Mouse (Mus musculus): ENCODE measurements around the gene Prkra. TPM values are rescaled to one million over a fixed set of nuclear protein-coding genes. Genes with fewer than 3 reads are reported as not detected.
A peak's percentile ranks its signal among the peaks of the same experiment; 100 is the strongest.
"Not testable (repeated sequence)": the region's sequence is repeated elsewhere in the genome, so short reads cannot be mapped to it uniquely, and the experiment has no call there.

The Prkra gene
- polyA plus RNA-seq, 1 experiment: 33.1 TPM

- Histone ChIP-seq H3K4me3 (replicated peaks; ENCODE audit: insufficient read depth, low read depth, low read length) (no peak overlapping the region), H3K4me1 (ENCODE audit: control insufficient read depth, insufficient read depth, low read length) (no peaks in the 10 kb centered on the region), H3K27me3 (ENCODE audit: control insufficient read depth, insufficient read depth, low read length) (no peaks in the 10 kb centered on the region), H3K27ac (ENCODE audit: insufficient read depth, low read length) (no peak overlapping the region)
- no peak for DNase-seq
- WGBS: 81% methylated on average over 5 of the region's 5 CpGs
- TF ChIP-seq POLR2A (IDR thresholded peaks at IDR 0.05; ENCODE audit: borderline replicate concordance, insufficient read depth, low read length) (no peak), CTCF (IDR thresholded peaks at IDR 0.05; ENCODE audit: borderline replicate concordance, insufficient read depth, low read depth, low read length) (no peak)
Measured at GRCm38 (mm10) chr2:76654646-76655045, 6.8 kb upstream of the Prkra start.

GRCm38 (mm10) chr2:76653070-76653469 is 5.3 kb upstream of the Prkra start:
- 94% methylated on average over 4 of the region's 4 CpGs for WGBS
- TF ChIP-seq CTCF (IDR thresholded peaks at IDR 0.05; ENCODE audit: borderline replicate concordance, insufficient read depth, low read depth, low read length) (no peak), POLR2A (IDR thresholded peaks at IDR 0.05; ENCODE audit: borderline replicate concordance, insufficient read depth, low read length) (no peak)
- H3K4me3 ChIP-seq (replicated peaks; ENCODE audit: insufficient read depth, low read depth, low read length): no peak overlapping the region
- no peaks in the 10 kb centered on the region for H3K27me3 ChIP-seq (ENCODE audit: control insufficient read depth, insufficient read depth, low read length)
- DNase-seq: no peak
- H3K4me1 ChIP-seq (ENCODE audit: control insufficient read depth, insufficient read depth, low read length): no peaks in the 10 kb centered on the region
- H3K27ac ChIP-seq (ENCODE audit: insufficient read depth, low read length): no peak overlapping the region

- Histone ChIP-seq H3K27ac (ENCODE audit: insufficient read depth, low read length) (peak overlapping the region; percentile 68), H3K27me3 (ENCODE audit: control insufficient read depth, insufficient read depth, low read length) (no peaks in the 10 kb centered on the region), H3K4me1 (ENCODE audit: control insufficient read depth, insufficient read depth, low read length) (no peaks in the 10 kb centered on the region), H3K4me3 (replicated peaks; ENCODE audit: insufficient read depth, low read depth, low read length) (peak overlapping the region; percentile 74)
- TF ChIP-seq POLR2A (IDR thresholded peaks at IDR 0.05; ENCODE audit: borderline replicate concordance, insufficient read depth, low read length) (no peak), CTCF (IDR thresholded peaks at IDR 0.05; ENCODE audit: borderline replicate concordance, insufficient read depth, low read depth, low read length) (no peak)
- DNase-seq: peak; percentile 31 to 51
- WGBS: 20% methylated on average over 13 of the region's 13 CpGs
Measured at GRCm38 (mm10) chr2:76648666-76649141, 889 bp upstream of the Prkra start.

GRCm38 (mm10) chr2:76647441-76647869 is 360 bp downstream of the Prkra start:
- Histone ChIP-seq H3K27ac (ENCODE audit: insufficient read depth, low read length) (no peak overlapping the region), H3K27me3 (ENCODE audit: control insufficient read depth, insufficient read depth, low read length) (no peaks in the 10 kb centered on the region), H3K4me3 (replicated peaks; ENCODE audit: insufficient read depth, low read depth, low read length) (peak overlapping the region; percentile 80), H3K4me1 (ENCODE audit: control insufficient read depth, insufficient read depth, low read length) (no peaks in the 10 kb centered on the region)
- TF ChIP-seq CTCF (IDR thresholded peaks at IDR 0.05; ENCODE audit: borderline replicate concordance, insufficient read depth, low read depth, low read length): no peak
- TF ChIP-seq POLR2A (IDR thresholded peaks at IDR 0.05; ENCODE audit: borderline replicate concordance, insufficient read depth, low read length): no peak
- DNase-seq: no peak
- WGBS: 0% methylated on average over 32 of the region's 32 CpGs

GRCm38 (mm10) chr2:76643801-76644200 is 4.0 kb downstream of the Prkra start:
- Histone ChIP-seq H3K4me1 (ENCODE audit: control insufficient read depth, insufficient read depth, low read length) (no peaks in the 10 kb centered on the region), H3K27me3 (ENCODE audit: control insufficient read depth, insufficient read depth, low read length) (no peaks in the 10 kb centered on the region), H3K27ac (ENCODE audit: insufficient read depth, low read length) (no peak overlapping the region), H3K4me3 (replicated peaks; ENCODE audit: insufficient read depth, low read depth, low read length) (no peak overlapping the region)
- TF ChIP-seq POLR2A (IDR thresholded peaks at IDR 0.05; ENCODE audit: borderline replicate concordance, insufficient read depth, low read length) (no peak), CTCF (IDR thresholded peaks at IDR 0.05; ENCODE audit: borderline replicate concordance, insufficient read depth, low read depth, low read length) (no peak)
- DNase-seq: no peak

- no peak for DNase-seq
- H3K4me1 ChIP-seq (ENCODE audit: control insufficient read depth, insufficient read depth, low read length): no peaks in the 10 kb centered on the region
- TF ChIP-seq POLR2A (IDR thresholded peaks at IDR 0.05; ENCODE audit: borderline replicate concordance, insufficient read depth, low read length): no peak
- TF ChIP-seq CTCF (IDR thresholded peaks at IDR 0.05; ENCODE audit: borderline replicate concordance, insufficient read depth, low read depth, low read length): no peak
- H3K27ac ChIP-seq (ENCODE audit: insufficient read depth, low read length): no peak overlapping the region
- 95% methylated on average over 2 of the region's 2 CpGs for WGBS
- H3K4me3 ChIP-seq (replicated peaks; ENCODE audit: insufficient read depth, low read depth, low read length): no peak overlapping the region
- H3K27me3 ChIP-seq (ENCODE audit: control insufficient read depth, insufficient read depth, low read length): no peaks in the 10 kb centered on the region
Measured at GRCm38 (mm10) chr2:76639637-76640036, 8.2 kb downstream of the Prkra start.

GRCm38 (mm10) chr2:76631600-76631999 is 16.2 kb downstream of the Prkra start:
- Histone ChIP-seq H3K4me3 (replicated peaks; ENCODE audit: insufficient read depth, low read depth, low read length) (no peak overlapping the region), H3K27me3 (ENCODE audit: control insufficient read depth, insufficient read depth, low read length) (no peaks in the 10 kb centered on the region), H3K4me1 (ENCODE audit: control insufficient read depth, insufficient read depth, low read length) (no peaks in the 10 kb centered on the region), H3K27ac (ENCODE audit: insufficient read depth, low read length) (no peak overlapping the region)
- TF ChIP-seq CTCF (IDR thresholded peaks at IDR 0.05; ENCODE audit: borderline replicate concordance, insufficient read depth, low read depth, low read length): no peak
- no peak for TF ChIP-seq POLR2A (IDR thresholded peaks at IDR 0.05; ENCODE audit: borderline replicate concordance, insufficient read depth, low read length)
- no peak for DNase-seq
- 52% methylated on average over 4 of the region's 4 CpGs for WGBS

GRCm38 (mm10) chr2:76630293-76630692 is 17.5 kb downstream of the Prkra start:
- Histone ChIP-seq H3K27ac (ENCODE audit: insufficient read depth, low read length) (no peak overlapping the region), H3K4me1 (ENCODE audit: control insufficient read depth, insufficient read depth, low read length) (no peaks in the 10 kb centered on the region), H3K27me3 (ENCODE audit: control insufficient read depth, insufficient read depth, low read length) (no peaks in the 10 kb centered on the region), H3K4me3 (replicated peaks; ENCODE audit: insufficient read depth, low read depth, low read length) (no peak overlapping the region)
- no peak for TF ChIP-seq CTCF (IDR thresholded peaks at IDR 0.05; ENCODE audit: borderline replicate concordance, insufficient read depth, low read depth, low read length)
- no peak for TF ChIP-seq POLR2A (IDR thresholded peaks at IDR 0.05; ENCODE audit: borderline replicate concordance, insufficient read depth, low read length)
- WGBS: 97% methylated on average over 12 of the region's 12 CpGs
- no peak for DNase-seq

- DNase-seq; H3K4me3 ChIP-seq (replicated peaks; ENCODE audit: insufficient read depth, low read depth, low read length); H3K4me1 ChIP-seq (ENCODE audit: control insufficient read depth, insufficient read depth, low read length); H3K27ac ChIP-seq (ENCODE audit: insufficient read depth, low read length); H3K27me3 ChIP-seq (ENCODE audit: control insufficient read depth, insufficient read depth, low read length): not testable (repeated sequence)
- WGBS: 95% methylated on average over 2 of the region's 2 CpGs
Measured at GRCm38 (mm10) chr2:76622316-76622715, 25.5 kb downstream of the Prkra start.

Measured in cerebellum, adult 2 months (tissue).